Mouse (Mus musculus): ENCODE measurements around the gene Sart1.

Sart1 gene

DNA sequence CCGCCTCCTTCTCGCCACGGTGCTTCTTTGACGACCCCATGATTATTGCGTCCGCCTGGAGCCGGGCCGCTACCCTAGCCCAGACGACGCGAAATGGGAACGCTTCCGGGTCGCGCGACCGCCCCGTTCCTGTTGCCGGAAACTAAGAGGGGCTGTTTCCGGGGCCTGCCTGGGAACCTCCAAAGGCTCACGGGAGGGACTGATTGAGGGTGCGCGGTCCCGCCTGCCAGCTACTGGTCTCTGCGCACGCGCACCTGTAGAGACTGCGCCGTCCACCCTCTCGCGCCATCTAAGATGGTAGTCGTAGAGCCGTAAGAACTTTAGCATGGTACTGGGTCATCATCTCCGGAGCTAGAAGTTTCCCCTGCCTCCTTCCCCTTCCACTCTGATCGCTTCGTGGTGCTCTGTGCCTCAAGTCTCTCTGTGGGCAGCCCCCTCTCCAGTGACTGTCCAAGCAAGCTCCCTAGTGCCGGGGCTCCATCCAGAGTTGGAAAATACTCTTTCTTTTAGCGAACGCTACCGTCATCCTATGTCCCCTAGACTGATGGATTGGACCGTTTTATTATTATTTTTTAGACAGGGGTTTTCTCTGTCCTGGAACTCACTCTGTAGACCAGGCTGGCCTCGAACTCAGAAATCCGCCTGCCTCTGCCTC, at the start of gene Sart1:
Sart1 (minus strand) TSS at position 116 of the 655 bp plus-strand sequence.
- DNase-seq (ENCODE audit: low spot score), result peak; percentile 97

DNA sequence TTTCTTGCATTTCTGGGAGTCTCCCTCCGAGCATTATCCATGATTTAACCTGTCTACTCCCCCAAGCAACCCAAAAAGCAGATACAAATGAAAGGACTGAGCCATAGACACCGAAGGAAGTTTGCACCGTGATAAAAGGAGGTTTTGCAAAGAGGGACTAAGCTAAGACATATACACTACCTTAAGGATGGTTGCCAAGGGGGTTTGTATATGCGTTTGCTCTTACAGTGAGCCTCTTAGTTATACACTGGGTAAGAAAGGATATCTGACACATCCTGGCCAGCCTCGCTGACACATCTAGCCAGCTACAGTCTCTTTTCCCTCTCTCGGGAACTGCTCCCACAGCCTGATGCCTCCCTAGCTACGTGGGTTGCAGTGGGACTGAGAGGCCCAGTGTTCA, 45.4 kb upstream of the Sart1 start:
- DNase-seq (ENCODE audit: low spot score), result no peak

DNA sequence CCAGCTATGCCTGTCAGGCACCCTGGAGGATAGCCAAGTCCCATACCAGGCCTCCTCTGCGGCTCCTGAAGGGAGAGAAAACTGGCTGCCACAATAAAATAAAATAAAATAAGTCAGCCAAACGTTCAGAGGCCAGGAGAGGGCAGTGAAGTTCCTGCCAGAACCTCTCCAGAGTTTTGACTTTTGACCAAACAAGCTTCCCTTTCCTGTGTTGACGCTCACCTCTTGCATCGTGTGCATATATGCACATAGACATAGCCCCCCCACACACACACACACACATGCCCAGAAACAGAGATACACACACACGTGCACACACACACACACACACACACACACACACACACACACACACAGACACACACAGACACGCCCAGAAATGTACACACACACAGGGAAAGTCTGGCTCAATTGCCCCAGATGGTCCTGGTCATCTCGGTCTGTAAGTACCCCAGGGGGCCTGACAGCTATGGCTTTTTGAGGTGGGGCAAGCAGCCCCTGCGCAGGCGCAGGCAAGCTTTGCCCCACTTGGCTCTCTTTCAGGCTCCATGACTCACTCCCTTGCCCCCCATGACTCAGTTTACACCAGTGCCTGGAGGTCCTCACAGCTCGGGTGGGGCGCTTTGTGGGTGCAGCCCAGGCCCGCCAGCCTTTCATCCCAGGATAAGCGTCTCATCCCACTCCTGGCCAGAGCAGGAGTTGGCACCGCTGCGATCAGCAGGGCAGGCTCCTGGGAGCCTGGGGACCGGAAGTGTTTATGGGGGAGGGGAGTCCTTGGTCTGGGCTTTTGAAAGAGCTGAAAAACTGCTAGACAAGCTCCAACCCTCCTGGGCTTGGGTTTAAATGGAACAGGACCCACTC, 44.7 kb upstream of the Sart1 start:
- DNase-seq (ENCODE audit: low spot score), result peak; percentile 93

DNA sequence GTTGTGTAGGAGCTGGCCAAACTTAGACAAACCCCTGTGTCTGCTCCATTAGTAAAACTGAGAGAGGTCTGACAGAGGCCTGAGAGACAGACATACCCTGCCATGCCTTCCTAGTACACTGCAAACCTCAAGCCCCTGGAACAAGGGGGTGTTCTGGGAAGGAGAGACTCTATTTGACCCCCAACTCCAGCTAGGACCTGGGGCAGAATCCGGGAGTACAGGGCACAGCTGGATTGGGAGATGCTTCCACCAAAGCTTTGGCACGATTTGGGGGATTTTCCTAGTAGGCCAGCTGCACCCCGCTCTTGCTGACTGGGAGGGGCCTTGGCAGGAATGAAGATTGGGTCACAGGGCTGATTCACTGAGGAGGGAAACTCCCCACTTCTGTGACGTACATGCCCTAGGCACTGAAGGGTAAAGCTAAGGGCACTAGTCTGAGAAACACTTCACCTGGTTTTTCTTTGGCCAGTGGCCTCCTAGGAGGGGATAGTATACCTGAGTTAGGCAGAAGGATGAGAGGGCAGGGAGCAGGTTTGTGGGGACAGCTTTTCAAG, 43.5 kb upstream of the Sart1 start:
- DNase-seq (ENCODE audit: low spot score), result peak; percentile 57

DNA sequence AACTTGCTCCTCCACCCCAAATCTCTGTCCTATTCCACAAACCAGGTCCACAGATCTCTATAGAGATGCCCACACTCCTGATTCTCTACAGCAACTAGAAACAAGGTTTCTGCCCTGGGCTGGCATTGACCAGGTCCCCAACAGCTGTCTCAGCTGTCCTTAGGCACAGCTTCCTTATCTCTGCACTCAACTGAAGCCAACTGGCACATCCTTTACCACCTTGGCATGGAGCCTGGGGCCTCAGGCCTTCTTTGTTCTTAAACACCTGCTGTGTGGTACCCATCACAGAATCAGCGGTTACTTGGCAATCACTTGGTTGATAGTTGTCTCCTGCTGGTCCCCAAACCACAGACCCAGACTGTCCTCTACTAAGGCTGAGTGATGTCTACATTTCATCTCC, 41.9 kb upstream of the Sart1 start:
- DNase-seq (ENCODE audit: low spot score), result no peak

DNA sequence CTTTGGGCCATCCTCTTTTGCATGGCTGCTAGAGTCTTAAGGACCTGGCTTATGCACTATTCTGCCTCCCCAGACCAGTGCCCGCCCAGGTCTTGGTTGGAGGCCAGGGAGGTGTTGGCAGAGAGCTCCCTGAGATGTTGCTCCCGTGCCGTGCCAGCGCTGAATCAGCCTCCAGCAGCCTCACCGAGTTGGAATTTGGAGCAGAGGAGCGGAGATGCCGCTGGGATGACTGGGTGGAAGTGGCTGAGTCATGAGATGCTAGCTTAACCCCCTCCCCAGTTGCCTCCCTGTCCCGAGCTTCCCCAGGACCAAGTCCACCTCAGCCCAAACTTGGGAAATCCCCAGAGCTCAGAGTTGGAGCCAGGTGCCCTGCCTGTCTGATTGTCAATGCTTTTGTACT, 41.3 kb upstream of the Sart1 start:
- DNase-seq (ENCODE audit: low spot score), result peak; percentile 87

DNA sequence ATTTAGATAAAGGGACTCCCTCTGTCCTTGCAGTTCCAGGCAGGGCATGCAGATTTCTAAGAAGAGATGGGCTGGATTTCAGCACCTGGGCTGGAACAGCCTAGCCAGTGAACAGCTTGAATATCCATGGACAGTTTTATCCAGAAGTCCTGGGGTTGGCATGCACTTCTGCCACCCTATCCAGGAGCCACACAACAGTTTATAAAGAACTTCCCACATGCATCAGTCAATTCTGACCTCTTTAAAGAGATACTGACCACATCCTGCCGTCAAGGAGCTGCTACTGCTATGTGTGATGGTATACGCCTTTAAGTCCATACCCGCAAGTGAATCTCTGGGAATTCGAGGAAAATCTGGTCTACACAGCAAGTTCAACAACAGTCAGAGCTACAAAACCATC, 40.7 kb upstream of the Sart1 start:
- no peak for DNase-seq (ENCODE audit: low spot score)

DNA sequence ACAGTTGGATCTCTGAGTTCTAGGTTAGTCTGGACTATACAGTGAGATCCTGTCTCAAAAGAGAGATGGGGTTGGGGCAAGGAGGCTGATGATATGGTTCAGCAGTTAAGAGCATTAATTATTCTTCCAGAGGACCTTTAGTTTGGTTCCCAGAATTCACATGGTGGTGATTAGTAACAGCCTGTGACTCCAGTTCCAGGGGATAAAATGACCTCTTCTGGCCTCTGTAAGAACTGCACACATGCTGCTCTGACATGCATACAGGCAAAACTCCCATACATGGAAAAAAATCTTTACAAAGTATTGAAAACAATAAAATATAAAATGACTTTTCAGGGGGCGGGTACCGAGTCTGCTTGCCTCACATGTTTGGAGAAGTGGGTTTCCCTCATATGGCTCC, 39.6 kb upstream of the Sart1 start:
- peak; percentile 80 for DNase-seq (ENCODE audit: low spot score)

DNA sequence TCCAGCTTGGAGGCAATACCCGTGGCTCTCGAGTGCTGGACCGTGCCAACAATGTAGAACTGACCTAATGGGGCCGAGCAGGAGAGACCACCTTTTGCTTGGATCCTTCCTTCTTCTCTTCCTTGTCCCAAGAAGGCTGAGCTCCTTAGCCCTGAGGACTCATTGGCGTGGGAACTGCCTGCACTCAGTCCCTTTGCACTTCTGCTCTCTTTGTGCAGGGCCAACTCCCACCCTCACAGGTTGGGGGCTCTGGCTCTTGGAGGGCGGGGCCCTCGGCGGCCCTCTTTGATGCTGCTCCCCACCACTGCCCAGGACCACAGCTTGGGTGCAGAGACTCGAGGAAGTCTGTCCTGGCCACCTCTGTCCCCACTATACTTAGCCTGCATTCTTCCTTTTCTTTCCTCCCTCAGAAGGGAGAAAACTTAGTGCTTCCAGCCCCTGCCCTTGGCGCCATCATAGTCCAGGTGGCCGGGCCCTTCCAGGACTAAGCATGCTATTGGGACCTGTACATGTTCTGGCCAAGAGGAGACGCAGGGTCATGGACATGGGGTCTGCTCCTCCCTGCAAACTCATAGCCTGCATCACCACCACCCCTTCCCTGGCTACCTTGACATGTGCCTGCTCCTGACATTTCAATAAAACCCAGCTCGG, 38.3 kb upstream of the Sart1 start:
- no peak for DNase-seq (ENCODE audit: low spot score)

DNA sequence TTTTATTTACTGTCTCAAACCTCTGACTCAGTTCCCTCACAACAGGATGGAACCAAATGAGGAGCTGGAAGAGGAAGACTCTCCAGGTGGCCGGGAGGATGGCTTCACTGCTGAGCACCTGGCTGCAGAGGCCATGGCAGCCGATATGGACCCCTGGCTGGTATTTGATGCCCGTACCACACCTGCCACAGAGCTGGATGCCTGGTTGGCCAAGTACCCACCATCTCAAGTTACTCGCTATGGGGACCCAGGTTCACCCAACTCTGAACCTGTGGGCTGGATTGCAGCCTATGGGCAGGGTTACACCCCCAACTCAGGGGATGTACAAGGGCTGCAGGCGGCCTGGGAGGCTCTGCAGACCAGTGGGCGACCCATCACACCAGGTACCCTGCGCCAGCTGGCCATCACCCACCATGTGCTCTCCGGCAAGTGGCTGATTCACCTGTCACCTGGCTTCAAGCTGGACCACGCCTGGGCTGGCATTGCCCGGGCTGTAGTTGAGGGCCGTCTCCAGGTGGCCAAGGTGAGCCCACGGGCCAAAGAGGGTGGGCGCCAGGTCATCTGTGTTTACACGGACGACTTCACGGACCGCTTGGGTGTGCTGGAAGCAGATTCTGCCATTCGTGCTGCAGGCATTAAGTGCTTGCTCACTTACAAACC, 37.5 kb upstream of the Sart1 start:
- no peak for DNase-seq (ENCODE audit: low spot score)

DNA sequence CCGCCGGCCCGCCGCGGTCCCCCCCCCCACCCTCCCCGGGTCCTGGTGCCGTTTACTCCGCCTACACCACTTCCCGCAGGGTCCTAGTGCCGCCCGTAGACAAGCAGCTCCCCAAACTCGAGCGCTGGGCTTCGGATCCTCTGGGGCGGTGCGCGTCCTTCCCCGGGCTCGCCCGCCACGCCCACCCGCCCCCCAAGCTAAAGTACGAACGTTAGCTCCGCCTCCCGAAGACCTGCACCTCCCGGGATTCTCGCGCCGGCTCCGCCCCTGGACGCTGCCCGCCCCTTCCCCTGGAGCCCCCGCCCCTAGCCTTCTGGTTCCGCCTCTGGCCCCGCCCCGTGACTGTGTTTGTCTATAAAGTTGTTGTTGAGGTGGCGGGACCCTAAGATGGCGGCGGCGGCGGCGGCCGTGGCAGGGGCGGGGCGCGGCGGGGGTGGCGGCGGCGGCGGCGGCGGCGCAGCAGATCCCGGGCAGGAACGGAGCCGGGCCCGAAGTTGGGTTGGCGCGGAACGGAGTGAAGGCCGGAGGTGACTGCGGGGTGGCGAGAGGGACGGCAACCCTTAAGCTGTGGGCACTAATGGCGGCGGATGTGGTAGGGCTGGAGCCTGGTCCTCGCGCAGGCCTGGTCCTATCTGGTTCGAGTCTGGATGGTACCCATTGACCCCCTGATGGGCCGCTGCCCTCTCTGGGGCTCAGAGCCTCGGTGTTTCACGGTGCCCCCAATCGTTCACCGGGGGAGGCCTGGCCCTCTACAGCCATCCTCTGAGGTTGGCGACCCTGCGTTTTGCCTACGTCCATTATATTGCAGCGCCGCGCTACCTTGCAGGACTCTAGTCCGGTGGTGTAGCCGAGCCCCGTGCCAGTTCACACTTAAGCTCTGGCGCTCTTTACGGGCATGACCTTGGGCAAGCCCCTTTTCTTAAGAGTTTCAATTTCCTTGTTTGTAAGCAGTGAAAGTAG, 36.6 kb upstream of the Sart1 start, which contains the start of the genes Drap1 and AI837181:
Drap1 (minus strand) TSS at position 198 of the 960 bp plus-strand sequence.
AI837181 (plus strand) TSS at position 363 of the 960 bp plus-strand sequence.
- DNase-seq (ENCODE audit: low spot score), result peak; percentile 98

DNA sequence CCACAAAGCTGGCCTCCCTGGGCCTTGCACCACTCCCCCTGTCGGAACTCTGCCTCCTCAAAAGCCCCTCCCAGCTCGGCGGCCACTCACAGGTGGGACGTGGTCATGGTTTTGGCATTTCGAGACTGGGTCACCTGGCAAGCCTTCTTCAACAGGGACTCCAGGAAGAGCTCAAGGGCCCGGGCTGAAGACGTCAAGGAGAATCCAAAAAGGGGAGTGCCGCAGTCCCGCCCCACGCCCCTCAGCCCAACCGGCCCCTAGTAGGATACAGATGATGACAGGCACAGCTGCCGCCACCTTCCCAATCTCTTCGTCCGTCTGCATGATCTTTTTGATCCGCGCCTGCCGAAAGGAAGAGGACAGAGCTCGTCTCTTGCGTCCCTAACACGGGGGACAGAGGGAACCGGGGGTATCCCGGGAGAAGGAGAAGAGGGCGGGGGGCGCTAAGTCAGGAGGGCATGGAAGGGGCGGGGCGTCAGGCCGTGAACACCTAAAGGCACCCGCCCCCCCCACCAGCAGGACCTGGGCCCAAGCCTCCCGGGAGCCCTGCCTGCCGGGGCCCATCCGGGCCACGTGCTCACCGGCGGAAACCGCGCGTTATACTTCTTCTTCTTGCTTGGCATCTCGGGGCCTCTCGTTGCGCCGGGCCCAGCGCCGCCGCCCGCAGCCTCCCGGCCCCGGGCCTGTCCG, 35.7 kb upstream of the Sart1 start:
- no peak for DNase-seq (ENCODE audit: low spot score)

DNA sequence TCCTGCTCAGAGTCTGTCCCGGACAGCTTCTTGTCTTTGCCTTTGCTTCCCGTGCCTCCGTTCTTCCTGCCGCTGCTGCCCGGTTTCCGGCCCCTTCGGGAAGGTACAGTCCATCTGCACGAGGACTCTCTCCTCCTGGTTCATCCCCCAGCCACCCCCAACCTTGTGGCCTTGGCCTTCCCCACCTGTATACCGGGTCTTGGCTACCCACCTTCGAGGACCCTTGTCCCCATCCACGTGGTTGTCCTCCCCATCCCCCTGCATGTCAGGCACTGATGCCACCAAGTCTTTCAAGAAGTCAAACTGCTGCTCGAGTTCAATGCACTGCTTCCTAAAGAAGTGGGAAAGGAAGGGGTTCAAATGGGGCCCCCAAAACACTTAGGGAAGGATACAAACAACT, 35.1 kb upstream of the Sart1 start:
- no peak for DNase-seq (ENCODE audit: low spot score)

DNA sequence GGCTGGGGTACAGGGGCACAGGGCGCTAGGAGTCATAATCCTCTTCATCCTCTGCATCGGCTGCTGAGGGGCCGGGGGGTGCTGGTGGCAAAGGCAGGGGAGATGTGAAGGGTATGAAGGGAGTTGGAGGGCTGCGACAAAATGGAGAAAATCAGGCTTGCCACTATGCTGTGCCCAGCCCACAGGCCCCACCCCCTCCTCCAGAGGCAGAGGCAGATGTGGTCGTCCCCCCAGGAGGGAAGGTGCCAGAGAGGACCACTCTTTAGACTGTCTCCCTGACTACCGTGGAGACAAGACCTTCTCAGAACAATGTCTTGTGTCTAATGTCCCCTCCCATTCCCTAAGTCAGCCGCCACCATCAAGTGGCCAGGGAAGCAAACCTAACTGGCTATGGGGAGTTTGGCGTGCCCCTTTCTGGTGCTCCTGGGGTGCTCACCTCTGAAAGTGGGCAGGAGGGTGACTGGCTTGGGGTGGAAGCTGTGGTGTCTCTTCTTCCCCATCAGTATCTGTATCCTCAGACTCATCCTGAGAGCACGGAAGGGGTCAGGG, 34.5 kb upstream of the Sart1 start:
- no peak for DNase-seq (ENCODE audit: low spot score)

DNA sequence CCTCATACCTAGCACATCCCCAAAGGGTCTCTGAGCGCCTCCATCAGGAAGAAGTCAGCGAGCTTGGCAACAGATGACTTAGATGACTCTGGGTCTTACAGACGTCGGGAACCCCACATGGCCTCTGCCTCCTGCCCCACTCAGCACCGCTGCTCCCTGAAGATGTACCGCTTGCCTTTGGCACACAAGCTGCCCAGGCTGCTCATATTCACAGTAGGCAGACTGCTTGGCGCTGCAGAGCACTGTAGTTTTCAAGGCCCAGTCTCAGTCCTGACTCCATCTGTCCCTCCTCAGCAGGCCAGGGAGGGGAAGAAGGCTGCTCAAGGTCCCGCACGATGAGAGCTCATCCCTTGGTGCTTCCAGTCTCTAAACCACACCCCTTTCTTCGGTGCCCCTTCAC, 33.8 kb upstream of the Sart1 start:
- no peak for DNase-seq (ENCODE audit: low spot score)

DNA sequence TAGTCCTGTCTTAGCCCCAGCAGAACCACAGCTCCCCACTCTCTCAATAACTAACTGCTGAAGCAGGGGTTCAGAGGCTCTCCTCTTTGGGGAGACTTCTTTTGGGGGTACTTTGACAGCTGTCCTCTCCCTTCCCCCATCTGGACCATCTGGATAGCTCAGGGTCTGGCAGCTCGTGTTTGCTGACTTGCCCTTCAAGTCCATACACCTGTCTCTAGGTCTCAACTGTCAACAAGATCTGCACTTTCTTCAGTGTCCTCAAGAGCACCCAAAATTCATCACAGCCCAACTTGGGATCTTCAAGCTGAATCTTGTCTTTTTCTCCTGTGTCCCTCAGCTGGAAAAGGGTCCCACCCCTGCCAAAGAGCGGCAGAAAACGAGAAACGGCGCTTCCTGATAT, 33.3 kb upstream of the Sart1 start:
- DNase-seq (ENCODE audit: low spot score), result no peak

DNA sequence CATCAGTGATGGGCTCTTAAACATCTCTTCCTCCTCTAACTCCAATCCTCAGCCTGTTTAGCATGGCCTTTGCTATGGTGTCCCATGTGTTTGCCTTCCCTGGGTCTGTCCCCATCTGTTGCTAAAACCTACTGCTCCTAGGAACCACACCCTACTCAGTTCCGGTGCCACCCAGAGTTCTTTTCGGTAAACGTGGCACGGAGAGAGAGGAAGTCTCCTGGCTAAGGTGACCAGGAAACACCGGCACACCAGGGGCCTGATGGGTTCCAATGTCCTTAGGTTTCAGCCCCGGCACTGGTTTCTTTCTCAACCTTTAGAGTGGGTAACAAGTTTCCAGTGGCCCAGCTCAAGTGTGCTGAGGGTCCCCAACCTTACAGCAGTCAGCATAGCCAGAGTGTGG, 32.1 kb upstream of the Sart1 start:
- DNase-seq (ENCODE audit: low spot score), result no peak

DNA sequence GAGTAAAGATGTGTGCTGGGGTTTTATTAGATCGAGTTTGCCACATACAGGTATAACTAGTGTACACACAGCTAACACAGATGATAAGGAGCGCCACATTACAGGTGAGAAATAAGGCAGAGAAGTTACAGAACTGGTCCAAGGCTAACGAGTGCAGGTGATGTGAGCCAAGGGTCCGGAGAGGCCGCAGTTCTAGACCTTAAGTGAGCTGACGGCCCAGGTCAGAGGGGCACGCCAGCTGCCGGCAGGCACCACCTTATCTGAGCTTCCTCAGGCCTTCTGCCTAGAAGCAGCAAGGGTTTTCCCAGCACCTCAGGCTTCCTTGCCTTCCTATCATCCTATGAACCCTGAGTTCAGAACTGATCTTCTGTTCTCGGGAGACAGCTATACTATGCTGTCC, 31.1 kb upstream of the Sart1 start:
- DNase-seq (ENCODE audit: low spot score), result no peak

DNA sequence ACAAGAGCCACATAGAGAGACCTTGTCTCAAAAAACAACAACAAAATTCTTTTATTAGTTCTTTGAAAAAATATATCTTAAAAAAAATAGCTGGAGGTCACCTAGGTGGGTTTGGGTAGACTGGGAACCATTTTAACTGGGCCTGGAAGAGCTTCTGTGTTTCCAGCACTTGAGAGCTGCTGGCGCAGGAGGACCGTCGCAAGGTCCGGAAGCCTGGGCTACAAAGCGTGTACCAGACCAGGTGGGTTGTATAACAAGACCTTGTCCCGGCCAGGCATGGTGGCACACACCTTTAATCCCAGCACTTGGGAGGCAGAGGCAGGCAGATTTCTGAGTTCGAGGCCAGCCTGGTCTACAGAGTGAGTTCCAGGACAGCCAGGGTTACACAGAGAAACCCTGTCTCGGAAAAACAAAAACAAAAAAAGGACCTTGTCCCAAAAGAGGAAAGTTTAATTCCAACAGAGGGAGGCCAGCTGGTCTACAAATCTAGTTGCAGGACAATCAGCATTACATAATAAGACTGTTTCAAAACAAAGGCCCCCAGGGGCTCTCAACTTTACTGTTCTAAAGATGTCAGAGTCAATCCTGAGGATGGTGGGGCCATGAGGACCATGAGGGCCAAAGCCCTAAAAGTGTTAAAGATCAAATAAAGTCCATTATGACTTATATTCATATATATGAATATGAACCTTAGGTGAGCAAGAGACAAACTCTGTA, 30.4 kb upstream of the Sart1 start:
- no peak for DNase-seq (ENCODE audit: low spot score)

Data from adipocyte (in vitro differentiated cells).